Mouse (Mus musculus) regulatory T cell (primary cell): ENCODE measurements around the gene Cops9.

ENCODE experiments used
- in situ Hi-C: fragments of 300-600 bp; cut with MboI, MseI; formaldehyde crosslinking; loops from one replicate; pipeline ENCODE4 v1.15.1; 2025; ENCODE audit warnings: high pct_unique_total_duplicates

Gene Cops9

DNA sequence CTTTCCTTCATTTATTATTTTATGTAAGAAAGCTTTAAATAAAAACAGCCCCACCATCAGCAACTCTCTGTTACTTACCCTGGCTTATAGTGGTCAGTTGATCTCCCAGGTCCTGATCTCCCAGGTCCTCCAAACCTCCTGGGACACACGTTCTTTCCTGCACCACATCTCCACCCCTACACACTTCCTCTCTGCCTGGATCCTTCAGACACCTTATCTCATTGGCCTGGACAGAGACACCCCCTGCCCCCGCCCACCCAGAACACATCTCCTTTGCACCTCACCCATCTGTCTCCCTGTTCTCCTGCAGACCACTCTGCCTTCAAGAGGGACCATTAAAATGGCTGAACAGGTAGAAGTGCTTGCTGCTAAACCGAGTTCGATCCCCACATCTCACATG, 5.2 kb upstream of the Cops9 start:
- in situ Hi-C loops, result loop anchor here (10.0 kb wide), 1 partner anchor 1582 kb away; no protein-coding TSS in a partner anchor

DNA sequence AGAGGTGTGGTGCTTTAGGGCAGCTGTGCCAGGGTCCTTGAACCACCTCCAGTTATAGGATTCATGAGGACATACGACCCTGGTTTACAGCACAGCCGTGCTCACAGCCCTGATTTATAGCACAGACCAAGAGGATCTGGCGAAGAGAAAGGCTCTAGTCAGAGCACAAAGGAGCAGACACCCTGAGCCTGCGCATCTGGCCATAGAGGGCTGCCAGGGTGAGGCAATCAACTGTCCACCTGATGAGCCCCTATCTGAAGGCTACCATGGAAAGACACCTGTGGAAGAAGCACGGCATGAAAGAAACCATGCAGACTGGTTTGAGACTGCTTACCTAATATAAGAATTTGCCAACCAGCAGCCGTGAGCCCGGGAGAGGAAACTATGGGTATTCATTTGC, 4.8 kb upstream of the Cops9 start:
- in situ Hi-C loops, result loop anchor here (10.0 kb wide), 1 partner anchor 1582 kb away; no protein-coding TSS in a partner anchor

DNA sequence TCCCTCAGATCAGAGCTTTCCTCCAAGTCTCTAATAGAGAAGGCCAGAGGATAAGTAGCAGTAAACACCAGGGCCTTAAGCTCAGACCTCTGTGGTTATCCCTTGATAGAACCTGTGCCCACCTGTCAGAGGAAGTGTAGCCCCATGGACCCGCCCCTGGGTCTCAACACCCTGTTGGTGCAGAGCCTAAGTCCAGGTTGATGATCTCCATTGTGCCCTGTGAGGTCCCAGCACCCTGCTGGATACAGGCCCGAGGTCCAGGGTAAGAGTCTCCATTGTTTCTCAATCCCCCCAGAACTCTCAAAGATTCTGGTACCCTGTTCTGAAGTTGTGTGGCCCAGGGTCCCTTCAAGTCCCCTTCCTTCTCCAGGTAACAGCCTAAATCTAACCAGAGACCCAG, 4.3 kb upstream of the Cops9 start:
- in situ Hi-C loops, result loop anchor here (10.0 kb wide), 1 partner anchor 1581 kb away; no protein-coding TSS in a partner anchor

DNA sequence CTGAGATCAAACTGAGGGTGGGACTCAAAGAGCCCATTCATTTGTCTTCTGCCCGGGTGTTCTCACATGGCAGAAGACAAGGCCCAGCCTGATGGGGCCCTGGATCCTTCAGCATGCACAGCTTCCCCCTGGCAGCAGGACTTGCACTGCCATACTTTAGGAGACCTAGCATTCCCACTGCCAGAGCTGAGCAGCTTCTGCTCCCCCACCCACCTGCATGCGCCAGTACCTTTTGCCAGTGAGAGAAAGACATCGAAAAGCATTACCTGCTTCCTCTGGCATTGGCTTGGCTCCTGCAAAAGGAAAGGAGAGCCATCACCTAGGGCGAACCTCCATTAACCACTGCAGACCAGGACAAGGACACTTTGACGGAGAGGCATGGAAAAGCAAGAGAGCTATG, 3.1 kb upstream of the Cops9 start:
- in situ Hi-C loops, result loop anchor here (10.0 kb wide), 1 partner anchor 1580 kb away; no protein-coding TSS in a partner anchor

DNA sequence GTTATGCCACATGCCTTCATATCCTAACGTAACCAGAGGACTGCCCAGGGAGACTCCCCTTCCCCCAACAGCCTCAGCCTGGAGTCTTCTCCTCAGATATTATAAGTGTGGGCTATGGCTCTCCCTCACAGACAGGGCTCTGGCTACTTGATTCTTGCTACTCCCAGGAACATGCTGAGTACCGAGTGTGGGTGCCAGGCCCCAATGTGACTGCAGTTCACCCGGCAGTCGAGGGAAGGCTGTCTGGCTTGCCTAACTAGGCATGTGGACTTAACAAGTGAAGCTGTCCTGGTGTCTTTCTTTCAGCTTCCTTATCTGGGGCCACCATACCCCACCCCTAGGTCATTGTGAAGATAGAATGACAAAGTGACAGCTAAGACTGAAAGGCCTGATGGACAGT, 1.9 kb upstream of the Cops9 start:
- in situ Hi-C loops, result loop anchor here (10.0 kb wide), 1 partner anchor 1579 kb away; no protein-coding TSS in a partner anchor

DNA sequence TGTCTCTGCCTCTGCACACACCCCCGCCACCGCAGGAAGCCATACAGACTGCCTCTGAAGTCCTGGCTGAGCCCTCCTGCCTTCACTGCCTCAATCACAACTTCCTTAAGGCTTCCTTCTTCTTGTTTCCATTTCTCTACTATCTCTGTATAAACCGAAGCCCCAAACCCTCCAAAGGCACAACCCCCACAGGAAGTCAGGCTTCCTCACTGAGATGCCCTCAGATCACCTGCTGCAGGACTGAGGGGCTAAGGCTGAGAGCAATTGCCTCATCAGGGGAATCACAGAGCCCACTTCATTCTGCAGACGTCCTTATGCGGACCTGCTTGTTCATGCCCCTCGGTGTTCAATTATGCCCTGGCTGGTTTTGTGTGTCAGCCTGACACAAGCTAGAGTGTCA, 1.4 kb downstream of the Cops9 start:
- in situ Hi-C loops, result loop anchor here (10.0 kb wide), 1 partner anchor 1576 kb away; no protein-coding TSS in a partner anchor

DNA sequence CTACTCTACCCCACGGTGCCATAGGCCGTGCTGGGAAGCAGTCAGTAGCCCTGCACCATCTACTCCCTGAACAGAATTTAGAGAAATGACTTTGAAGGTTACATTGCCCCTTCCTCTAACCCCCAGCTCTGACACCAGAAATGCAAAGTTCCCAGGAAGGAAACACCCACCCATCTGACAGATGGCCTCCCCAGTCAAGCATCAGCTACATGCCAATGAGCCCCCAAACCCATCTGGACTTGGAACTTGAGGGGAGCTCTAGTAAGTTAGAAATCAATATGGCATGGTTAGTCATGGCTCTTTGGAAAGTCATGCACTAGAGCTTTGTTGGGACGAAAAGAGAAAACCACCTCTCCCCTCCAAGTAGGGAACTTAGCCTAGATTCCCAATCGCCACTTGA, 3.0 kb downstream of the Cops9 start:
- in situ Hi-C loops, result no loop called here

DNA sequence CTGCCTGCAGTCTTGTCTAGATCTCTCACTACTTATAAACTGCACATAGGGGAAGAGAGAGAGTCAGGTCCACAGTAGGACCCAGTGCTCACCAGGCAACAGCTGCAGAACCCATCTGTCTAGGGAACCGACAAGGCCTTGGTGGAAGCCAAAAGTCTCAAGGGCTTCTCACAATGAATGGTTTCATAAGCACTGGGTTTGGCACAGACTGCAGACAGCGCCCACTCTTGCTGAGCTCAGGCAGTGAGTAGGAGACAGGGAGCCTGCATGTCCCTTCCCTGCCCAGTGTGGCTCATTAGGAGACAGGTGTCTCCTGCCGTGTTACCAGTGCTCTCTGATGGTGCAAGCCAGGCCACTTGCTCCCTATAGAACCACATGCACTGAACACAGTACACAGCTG, 3.6 kb downstream of the Cops9 start:
- in situ Hi-C loops, result no loop called here

DNA sequence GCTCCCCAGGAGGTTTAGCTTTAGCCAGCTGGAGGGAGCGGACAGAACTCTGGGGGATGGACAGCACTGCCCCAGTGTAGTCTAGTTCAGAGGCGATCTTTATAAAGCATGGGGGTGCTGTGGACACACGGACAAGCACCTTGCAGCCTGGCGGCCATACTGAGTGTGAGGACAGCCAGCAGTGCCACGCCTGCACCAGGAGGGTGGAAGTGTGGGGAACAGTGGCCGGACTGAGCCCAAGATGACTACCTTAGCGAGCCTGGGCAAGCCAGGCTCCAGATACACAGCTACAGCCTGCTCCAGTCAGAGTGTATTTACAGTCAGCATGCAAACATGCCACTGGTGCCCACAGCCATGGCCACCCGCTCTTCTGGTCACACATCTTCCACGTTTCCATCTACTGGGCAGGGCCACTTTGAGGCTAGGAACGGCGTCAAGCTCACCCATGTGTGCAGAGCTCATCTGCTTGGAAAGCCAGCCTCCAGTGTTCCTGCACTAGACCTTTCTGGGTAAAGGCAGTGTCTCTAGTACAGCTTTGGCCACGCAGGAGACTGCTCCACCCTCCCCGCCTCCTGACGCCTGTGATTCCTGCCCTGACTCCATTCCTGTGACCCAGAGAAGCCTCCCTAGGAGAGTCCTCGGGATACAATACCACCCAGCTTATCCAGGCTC, 4.1 kb downstream of the Cops9 start:
- in situ Hi-C loops, result no loop called here

DNA sequence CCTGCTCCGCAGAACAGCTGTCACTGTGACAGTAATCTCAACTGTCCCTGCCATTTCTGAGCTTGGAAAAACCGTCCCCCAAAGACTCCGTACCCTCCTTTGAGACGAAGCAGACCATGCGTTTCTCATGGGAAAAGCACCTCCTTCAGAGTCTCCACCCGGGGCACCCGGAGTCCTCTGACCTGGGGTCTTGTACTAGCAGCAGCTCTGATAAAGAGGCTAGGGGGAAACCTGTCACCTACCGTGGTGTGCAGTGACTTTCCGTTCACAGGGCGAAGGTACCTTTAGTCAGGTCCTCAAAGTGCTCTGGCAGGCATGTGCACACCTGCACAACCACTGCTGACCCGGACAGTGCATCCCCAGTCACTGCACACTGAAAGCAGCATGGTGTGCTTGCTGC, 5.1 kb downstream of the Cops9 start:
- in situ Hi-C loops, result no loop called here

DNA sequence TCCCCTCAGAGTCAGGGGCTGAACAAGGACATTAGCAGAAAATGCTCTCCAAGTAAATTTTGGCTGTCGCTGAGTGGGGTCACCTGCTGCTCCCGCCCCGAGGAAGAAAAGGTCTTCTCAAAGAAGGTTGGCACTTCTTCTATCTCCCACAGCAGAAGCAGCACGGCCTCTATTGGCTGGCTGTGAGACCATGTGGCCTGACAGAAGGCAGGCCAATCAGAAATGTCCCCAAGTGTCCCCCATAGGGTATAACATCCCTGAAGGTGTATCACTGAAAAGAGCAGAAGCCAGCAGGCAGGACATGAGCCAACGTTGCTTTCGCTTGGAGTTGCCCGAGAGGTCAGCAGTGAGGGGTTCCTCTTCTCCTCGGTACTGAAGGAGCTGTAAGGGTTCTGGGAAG, 5.8 kb downstream of the Cops9 start:
- in situ Hi-C loops, result no loop called here

DNA sequence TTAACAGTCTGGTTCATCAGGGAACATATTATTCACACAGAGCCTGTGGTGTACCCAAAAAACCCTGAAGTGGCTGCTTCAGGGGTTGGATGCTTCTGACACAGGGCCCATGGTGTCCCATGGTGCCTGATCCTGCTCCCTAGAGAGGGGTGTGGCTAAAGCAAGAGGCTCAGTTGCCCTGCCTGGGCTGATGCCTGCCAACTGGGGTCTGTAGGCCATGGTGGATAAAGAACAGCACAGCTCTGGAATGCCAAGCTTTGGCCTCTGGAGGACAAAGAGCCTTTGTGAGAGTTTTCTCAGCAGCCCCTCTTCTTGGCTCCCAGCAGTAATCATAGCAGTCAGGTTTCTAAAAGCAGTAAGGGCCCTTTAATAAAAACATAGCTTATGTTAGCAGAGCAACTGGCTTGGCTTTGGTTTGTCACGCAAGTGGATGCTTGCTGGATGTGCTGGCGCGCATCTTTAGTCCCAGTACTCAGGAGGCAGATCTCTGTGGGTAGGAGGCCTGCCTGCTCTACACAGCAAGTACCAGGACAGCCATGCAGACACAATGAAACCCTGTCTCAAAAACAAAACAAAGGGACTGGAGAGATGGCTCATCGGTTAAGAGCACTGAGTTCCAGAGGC, 6.7 kb downstream of the Cops9 start:
- in situ Hi-C loops, result no loop called here

DNA sequence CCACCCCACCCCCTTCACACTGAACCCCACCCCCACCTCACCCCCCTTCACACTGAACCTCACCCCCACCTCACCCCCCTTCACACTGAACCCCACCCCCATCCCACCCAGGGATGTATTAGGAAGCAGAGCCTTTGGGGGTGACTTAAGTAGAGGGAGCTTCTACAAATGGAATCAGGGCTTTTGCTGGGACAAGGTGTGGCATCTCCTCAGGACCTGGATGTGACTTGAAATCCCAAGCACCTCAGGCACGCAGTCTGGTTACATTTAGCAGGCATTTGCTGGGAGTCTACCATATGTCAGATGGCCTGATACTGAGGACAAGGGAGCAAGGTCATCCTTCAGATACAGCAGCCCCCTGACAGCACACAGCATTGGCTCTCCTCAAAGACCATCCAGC, 7.2 kb downstream of the Cops9 start:
- in situ Hi-C loops, result no loop called here

DNA sequence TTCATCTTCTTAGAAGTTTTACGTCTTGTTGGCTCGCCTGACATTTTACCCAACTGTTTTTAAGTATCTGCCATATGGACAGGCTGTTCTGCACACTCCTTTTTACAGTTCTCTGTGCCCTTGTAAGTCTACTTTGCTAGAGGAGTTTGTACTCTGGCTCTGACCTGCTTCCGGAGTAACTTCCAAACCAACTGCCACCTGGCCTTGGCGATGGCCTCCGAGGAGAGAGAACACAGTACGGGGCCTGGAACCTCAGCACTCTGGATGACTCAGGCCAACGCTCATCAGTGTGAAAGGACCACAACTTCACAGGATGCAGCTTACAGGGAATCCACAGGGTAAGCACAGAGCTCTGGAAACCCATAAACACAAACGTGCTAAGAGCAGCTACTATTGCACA, 8.1 kb downstream of the Cops9 start:
- in situ Hi-C loops, result no loop called here

DNA sequence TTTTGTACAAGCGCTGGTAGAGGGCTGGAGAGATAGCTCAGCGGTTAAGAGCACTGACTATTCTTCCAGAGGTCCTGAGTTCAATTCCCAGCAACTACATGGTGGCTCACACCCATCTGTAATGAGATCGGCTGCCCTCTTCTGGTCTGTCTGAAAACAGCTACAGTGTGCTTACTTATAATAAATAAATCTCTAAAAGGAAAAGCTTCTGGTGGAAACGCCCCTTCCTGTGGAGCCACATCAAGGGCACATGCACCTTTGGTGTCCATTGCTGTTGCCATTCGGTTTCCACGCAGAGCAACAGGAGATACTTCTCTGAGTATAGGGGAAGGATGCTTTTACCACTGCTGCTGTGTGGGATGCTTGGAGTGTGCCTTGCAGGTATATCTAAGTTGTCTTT, 8.8 kb downstream of the Cops9 start:
- in situ Hi-C loops, result no loop called here

DNA sequence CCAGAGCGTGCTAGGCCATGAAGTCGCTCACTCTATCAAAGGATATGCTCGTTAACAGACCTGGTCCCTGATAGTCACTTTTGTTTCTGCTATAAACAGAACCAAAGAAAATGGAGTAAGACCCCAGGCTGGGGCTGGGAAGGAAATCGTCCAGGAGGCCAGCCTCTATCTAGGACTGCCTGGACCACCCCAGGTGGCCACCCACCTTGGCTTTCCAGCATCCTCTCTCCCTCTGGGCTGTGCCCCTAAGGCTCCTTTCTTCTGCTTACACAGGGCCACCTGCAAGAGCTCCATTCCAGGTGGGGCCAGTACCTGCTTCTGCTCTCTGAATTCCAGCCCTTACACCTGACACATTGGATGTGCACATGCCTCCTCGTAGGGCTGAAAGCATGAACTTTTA, 9.6 kb downstream of the Cops9 start:
- in situ Hi-C loops, result no loop called here

DNA sequence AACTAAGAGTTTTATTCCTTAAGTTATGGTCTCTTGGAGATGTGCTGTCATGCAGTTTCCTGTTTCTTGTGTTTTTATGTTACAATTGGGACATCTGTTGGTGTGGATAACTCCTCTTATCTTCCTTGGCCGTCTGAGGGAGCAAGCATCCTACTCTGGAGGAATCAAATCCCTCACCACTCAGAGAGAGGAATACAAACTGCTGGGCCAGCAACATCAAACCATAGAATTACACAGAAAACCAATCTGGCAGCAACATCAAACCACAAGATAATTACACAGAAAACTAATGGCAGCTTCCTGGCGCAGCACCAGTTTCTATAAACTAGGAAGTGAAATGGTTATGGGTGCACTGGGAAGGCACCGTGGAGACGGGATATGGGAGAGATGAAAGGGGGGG, 13.6 kb downstream of the Cops9 start:
- in situ Hi-C loops, result no loop called here

DNA sequence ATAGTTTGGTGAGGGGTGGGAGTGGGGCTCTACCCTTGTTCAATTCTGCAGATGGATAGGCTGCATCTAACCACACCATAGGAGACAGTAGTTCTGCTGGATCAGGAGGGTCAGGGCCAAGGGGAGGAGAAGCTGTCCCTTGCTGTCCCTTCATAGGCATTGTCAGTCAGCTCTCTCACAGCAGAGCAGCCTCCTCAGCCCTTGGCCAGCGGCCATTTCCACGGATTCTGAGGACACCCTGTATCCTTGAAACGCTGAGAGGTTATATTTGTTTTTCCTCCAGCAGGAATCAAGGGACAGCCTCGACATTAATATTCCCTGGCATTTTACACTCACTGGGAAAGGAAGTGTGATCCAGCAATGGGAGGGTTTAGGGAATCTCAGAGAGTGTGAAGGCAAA, 23.4 kb downstream of the Cops9 start:
- in situ Hi-C loops, result loop anchor here (10.0 kb wide), 1 partner anchor 714 kb away; no protein-coding TSS in a partner anchor

DNA sequence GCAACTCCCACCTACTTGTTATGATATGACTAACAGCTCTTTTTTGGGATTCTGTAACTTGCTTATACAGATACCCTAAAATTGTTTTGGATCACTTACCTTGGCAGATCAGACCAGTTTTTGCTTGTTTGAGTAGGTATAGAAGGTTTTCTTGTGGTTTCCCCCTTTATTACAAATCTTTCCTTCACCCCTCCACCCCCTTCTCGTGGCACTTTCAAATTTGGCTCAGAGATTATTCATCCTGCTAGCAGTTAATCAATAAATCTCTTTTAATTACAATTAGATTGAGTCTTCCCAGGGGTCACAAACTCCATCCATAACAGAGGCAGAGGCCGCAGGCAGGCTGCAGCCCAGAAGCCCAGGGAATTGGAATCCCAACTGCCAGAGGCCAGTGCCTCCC, 24.3 kb downstream of the Cops9 start, which contains the start of gene Olfr12:
Olfr12 (plus strand) TSS at position 301 of the 400 bp plus-strand sequence.
- in situ Hi-C loops, result loop anchor here (10.0 kb wide), 1 partner anchor 713 kb away; no protein-coding TSS in a partner anchor

DNA sequence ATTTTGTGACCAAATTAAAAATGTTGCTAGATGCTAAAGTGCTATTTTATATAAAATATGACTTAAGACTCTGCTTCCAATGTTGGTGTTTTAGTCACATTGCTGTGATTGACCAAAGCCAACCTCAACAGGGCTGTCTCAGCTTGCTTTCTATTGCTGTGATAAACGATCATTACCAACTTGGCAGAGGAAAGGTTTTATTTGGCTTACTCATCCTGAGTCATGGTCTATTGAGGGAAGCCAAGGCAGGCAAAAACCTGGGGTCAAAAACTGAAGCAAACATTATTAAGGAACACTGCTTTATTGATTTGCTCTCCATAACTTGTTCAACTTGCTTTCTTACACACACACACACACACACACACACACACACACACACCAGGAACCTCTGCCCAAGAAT, 25.7 kb downstream of the Cops9 start:
- in situ Hi-C loops, result loop anchor here (10.0 kb wide), 1 partner anchor 711 kb away; no protein-coding TSS in a partner anchor

DNA sequence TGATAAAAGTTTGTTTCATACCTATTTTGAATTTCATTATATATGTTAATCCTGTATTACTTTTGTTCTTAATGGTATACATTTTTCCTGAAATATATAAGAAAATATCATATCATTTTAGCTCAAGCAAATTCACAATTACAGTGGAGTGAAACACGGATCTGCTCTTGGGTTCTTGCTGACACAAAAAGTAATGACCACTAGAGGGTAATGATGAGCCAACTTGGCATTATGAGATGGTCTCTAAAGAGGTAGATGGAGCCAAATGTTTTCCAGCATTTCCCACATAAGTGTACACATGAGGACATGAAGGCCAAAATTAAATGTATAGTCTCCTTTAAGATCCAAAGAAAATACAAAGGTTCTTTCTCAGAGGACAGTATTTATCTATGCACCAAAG, 27.3 kb downstream of the Cops9 start:
- in situ Hi-C loops, result loop anchor here (10.0 kb wide), 1 partner anchor 710 kb away; no protein-coding TSS in a partner anchor

DNA sequence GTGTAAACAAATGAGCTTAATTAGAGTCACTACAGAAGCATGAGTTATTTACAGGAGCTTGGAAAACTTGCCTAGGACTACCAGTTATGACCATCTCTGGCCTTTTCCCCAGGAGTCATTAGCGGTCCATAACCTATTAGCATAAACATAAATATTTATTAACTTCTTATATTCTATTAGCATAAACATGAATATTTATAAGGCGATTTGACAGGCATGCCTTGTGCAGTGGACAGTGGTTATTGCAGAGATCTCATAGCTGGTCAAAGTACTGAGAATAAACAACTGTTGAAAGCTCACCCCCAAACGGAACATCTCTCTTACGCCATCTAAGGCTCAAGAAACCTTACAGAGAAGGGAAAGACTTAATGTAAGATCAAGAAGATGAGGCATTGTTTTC, 28.6 kb downstream of the Cops9 start:
- in situ Hi-C loops, result loop anchor here (10.0 kb wide), 1 partner anchor 708 kb away; no protein-coding TSS in a partner anchor

DNA sequence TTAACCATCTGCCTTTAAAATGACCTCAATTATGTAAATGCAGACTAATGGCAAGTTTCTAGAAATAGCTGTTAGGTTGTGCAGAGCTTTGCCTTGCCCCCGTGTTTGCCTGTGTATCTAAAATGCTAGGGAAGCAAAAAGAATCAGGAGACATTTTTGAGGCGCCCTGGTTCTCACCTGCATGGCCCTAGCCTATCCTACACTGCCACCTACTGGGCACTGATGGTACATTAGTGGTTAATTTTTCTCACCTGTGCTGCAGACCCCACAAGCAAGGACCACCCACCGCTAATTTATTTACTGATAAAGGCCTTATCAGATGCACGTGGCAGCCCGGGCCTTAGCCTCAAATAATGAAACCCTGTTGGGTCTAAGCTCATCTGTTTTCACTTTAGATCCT, 30.8 kb downstream of the Cops9 start:
- in situ Hi-C loops, result loop anchor here (10.0 kb wide), 1 partner anchor 706 kb away; no protein-coding TSS in a partner anchor
